Mouse (Mus musculus): ENCODE measurements around the gene Gtpbp1. TPM values are rescaled to one million over a fixed set of nuclear protein-coding genes. Genes with fewer than 3 reads are reported as not detected.

Gtpbp1 gene
- total RNA-seq, 2 experiments from 2014 or later, result 30.3 to 33.2 TPM

GRCm38 (mm10) chr15:79708229-79708822 lies 17.7 kb downstream of the Gtpbp1 start:
- intact Hi-C loops (cut with DNase I), result no loop called here

GRCm38 (mm10) chr15:79715646-79716045 lies 25.0 kb downstream of the Gtpbp1 start:
- intact Hi-C loops (cut with DNase I), result no loop called here
- no peak for DNase-seq

More at GRCm38 (mm10) chr15:79708229-79708822, 17.7 kb downstream of the Gtpbp1 start:
- no peak for DNase-seq

GRCm38 (mm10) chr15:79716710-79717109 lies 26.1 kb downstream of the Gtpbp1 start:
- intact Hi-C loops (cut with DNase I), result no loop called here
- DNase-seq, result no peak

DNA sequence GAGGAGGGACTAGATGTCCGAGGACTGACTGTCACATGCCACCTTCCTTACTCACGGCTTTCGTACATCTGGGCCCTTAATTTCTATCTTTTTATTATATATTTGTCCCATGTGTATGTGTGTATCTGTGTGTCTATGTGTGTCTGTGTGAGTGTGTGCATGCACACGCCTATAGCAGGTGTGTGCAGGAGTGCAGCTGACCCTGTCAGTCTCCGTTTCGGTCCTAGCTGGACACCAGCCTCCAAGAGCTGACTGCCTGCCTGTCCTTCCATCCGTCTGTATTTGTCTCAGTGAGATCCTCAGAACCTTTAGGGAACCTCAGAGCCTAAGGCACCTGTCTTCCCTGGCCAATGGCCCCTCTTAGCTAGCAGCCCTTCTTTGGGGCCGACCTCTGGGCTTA lies 29.6 kb downstream of the Gtpbp1 start:
- intact Hi-C loops (cut with DNase I), result no loop called here
- DNase-seq, result no peak

DNA sequence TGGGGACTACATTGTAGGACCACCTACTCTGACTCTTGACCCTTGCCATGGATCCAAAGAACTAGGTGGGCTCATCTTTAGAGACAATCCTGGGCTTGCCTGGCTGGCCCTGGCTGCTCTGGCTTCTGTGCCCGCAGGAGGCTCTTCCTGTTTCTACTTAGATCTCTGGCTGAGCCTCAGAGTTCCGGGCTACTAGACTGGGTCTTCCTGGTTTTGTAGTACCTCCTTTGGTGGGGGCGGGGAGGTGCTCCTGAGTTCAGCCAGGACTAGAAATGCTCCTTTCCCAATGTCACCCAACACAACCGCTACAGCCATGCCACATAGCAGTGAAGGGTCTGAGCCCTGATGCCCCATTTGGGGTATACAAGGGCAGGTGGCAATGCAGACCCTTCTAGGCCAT lies 30.2 kb downstream of the Gtpbp1 start:
- intact Hi-C loops (cut with DNase I), result no loop called here
- no peak for DNase-seq

DNA sequence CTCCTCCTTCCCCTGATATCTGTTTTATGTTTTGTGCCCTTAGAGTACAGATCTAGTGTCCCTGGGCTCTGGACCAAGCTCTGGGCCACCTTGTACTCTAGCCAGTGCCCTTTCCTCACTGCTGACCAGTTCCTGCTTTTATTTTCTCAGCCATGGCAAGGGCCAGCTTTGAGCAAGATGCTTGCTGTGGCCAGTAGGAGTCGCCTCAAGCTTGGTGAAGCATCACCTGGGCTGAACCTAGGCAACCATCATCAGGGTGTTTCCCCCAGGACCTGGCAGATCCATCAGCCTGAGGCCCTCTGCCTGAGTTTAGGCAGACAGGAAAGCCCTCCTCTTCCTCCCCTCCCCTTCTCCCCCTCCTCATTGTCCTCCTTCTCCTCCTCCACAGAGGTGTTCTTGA lies 32.8 kb downstream of the Gtpbp1 start:
- intact Hi-C loops (cut with DNase I), result no loop called here
- peak; percentile 48 to 69 for DNase-seq

DNA sequence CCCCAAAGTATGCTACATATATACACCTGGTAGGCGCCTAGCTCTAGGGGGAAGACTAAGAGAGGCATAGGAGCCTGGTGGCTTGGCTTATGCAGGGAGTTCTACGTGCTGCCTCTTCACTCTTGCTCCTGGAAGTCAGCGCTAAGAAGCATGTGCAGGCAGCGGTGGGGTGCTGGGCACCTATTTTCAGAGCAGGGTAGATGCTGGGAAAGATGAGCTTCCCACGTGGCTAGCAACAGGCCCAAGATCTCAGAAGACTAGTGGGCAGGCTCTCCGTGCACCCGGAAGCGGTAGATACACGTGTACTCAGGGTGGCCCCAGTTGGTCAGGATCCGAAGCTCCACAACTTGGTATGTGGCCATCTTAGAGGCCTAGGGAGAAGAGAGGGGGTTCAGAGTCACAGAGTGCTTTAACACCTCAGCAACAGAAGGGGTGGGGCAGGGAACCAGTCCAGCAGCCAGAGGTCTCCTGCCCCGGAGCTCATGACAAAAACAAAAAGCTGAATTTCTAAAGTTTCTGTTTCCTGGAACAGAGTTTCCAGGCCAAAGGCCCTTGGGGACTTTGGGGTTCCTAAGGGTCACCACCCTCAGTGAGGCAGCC lies 34.6 kb downstream of the Gtpbp1 start:
- no peak for DNase-seq
- intact Hi-C loops (cut with DNase I), result no loop called here

DNA sequence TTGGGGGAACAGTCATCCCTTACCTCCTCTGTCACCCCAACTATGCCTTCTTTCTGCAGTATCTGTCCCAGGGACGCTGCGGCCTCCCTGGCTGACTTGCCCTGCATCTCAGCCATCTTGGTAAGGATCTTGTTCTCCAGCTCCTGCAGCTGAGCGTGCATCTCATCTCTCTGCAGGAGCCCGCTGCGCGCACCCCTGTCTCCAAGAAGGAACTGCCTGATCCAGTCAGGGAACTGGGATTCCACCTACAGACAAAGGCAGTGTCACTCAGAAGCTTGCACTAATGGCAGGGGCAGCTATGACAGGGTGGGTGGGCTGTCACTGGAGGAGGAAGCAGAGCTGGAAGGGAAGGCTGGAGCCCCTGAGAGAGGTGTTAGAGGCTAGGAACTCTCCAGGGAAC lies 37.2 kb downstream of the Gtpbp1 start:
- intact Hi-C loops (cut with DNase I), result no loop called here

DNA sequence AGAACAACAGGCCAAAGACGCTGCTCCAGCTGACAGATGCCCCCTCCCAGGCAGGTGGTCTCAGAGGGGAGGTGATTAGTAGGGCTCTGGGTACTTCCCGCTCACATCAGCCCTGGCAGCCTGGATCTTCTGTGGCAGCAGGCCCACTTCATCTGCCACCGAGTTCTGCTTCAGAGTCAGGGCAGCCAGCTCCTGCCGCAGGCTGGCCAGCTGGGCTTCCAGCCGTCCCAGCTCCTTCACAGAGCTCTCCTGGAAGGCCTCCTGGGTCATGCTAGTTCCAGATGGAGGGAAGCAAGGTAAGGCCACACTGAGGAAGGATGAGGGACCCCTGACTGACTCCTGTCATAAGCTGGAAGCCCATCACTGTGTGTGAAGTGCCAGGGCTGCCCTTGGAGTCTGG lies 37.7 kb downstream of the Gtpbp1 start:
- intact Hi-C loops (cut with DNase I), result no loop called here
- DNase-seq, result no peak

More for the DNA sequence above, 37.2 kb downstream of the Gtpbp1 start:
- DNase-seq, result no peak

DNA sequence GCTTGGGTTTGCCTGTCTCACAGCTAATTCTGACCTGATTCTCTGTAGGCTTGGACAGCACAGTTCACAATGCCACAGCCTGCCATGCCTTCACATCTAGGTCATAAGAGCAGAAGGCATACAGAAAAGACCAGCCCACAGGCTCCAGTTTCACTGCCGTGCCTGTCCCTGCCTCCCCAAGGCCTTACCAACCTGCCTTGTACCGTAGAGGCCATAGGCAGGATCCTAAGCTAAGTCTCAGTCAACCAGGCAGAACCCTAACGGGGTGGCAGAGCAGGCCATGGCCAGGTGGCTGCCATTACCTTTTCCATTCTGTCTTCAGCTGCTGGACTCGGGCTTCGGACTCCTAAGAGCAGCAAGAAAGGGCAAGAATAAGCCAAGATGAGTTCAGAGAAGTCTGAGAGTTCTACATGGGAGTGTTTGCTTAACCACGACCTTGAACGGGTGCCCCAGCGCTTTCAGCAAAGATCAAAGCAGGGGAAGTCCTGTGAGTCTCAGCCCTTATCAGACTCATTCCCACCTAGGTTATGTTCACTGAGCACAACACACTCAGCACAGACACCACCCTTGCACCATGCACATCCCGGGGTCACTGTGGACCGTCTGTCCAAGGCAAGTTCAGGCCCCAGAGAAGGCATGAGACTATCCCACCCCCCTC lies 38.2 kb downstream of the Gtpbp1 start:
- DNase-seq, result no peak
- intact Hi-C loops (cut with DNase I), result no loop called here

DNA sequence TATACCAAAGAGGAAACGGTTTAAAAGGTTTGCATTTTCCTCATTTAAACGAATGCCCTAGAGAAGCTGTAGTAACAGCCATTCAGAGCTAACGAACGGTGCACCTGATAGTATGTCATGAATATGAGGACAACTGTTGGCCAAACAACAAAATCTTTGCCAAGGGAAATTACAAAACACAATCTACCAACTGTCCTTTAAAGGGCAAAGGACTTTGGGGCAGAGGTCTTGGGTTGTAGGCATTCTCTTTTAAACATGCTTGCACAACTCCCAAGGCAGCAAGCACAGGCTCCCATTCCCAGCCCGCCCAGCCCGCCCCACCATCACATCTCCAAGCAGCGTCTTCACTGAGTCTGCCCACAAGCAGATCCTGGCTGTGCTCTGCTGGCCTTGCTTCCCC lies 40.9 kb downstream of the Gtpbp1 start:
- no peak for DNase-seq
- intact Hi-C loops (cut with DNase I), result no loop called here

DNA sequence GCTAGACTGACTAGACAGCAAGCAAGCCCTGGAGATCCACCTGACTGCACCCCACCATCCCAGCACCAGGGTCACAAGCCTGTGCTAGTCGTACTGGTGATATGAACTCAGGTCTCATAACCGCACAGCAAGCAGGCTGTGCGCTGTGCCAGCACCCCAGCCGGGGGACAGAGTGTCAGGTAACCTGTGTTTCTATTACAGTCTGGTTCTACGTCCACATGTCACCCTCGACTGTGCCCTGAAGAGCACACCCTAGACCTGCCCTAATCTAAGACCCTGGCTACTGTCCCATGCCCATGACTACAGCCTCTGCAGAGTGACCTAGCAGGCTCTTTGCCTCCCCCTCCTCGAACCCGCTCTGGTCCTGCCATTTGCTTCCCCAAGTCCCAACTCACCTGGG lies 42.5 kb downstream of the Gtpbp1 start:
- intact Hi-C loops (cut with DNase I), result no loop called here
- DNase-seq, result no peak

DNA sequence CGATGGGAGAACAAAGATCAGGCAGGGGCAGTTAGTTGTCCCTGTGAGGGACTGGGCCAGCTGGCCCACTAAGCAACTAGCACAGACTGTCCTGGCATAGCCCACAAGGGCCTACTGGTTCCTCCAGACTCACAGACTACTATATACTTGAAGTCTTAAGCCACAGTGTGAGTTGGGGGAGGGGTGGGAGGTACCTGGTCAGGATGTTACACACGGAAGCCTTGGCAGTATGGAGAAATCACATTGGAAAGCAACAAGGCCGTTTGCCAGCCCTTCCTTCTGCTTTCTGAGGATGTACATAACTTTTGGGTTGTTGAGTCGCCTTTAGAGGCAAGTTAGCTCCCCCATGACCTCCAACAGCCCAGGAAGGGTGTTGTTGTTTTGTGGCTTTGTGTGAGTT lies 43.0 kb downstream of the Gtpbp1 start:
- intact Hi-C loops (cut with DNase I), result no loop called here
- no peak for DNase-seq

GRCm38 (mm10) chr15:79734311-79734710 lies 43.7 kb downstream of the Gtpbp1 start:
- DNase-seq, result no peak
- intact Hi-C loops (cut with DNase I), result no loop called here

DNA sequence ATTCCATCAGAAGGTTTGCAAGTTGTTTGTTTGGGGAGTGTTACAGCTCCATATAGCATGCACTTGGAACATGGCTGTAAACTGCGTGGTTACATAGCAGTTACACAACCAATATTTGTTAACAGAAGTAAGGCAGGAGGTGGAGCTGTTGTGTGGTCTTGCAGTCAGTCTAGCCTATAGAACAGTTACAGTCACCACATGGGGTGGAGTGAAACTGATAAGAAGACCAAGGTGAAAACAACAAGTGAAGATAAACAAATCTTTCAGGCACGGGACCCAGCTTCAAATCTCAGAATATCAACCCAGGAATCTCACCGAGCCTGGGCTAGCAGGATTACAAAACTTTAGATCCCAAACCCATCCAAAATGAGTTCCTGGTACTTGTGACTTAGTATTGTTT lies 50.1 kb downstream of the Gtpbp1 start:
- intact Hi-C loops (cut with DNase I), result no loop called here
- DNase-seq, result no peak

- intact Hi-C loops (cut with DNase I), result no loop called here
Observed at GRCm38 (mm10) chr15:79741173-79741858, 50.7 kb downstream of the Gtpbp1 start.

GRCm38 (mm10) chr15:79741921-79742705 lies 51.5 kb downstream of the Gtpbp1 start, which contains the start of gene Sun2:
Gene Sun2 (minus strand): TSS chr15:79742536.
- peak; percentile 93 for DNase-seq
- intact Hi-C loops (cut with DNase I), result no loop called here

More at GRCm38 (mm10) chr15:79741173-79741858, 50.7 kb downstream of the Gtpbp1 start:
- peak in 1 of 2 experiments; percentile 41 for DNase-seq

DNA sequence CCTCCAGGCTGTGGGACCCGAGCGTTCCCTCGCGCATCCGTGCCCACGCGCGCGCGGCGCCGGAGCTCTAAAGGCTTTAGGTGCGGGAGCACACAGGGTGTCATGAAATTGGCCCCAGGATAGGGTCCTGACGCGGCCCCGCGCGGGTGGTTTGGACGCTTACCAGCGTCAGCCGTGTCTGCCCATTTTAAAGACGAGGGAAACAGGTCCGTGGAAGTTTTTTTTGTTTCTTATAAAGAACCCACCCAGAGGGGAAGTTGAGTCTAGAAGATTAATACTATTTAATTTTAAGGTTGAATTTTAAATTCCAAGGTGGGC lies 52.0 kb downstream of the Gtpbp1 start:
- intact Hi-C loops (cut with DNase I), result no loop called here
- DNase-seq, result no peak

DNA sequence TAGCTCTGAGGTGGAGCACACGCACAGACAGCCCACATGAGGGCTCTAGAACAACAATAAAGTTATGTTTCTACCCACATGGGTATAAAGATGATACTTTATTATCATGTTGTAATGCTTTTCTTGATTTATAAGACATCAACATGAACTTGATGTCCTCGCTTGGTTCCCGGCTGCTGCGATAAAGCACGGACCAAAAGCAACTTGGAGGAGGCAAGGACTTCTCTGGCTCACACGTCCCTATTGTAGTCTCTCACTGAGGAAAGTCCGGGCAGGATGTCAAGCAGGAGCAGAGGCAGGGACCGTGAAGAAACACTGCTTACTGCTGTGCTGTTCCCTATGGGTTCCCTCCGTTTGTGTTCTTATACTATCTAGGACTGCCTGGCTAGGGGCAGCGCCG lies 53.4 kb downstream of the Gtpbp1 start:
- intact Hi-C loops (cut with DNase I), result no loop called here
- DNase-seq, result no peak

DNA sequence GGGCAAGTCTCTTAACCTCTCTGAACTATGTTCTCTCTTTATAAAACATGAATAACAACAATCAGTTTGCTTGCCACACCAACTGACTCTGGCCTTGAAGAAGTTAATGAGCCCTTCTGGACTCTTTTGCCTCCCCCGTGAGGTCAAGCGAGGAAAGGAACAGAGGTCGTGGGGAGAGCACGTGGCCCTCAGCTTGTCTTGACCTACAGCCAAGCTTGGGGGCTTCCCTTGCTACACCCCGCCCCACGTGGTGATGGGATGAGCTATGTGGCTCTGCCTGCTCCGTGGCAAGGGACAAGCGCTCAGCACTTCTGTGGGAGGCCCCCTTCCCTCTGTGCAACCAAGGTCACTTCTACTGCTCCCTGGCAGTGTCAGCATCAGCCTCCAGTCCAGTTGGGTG lies 54.1 kb downstream of the Gtpbp1 start:
- intact Hi-C loops (cut with DNase I), result no loop called here

GRCm38 (mm10) chr15:79745312-79745711 lies 54.7 kb downstream of the Gtpbp1 start:
- DNase-seq, result no peak
- intact Hi-C loops (cut with DNase I), result no loop called here

More for the DNA sequence above, 54.1 kb downstream of the Gtpbp1 start:
- DNase-seq, result no peak

Data from heart, postnatal 14 days (tissue).